Mouse (Mus musculus): Measurements from ENCODE around the gene Cacna1c.

The Cacna1c gene

DNA sequence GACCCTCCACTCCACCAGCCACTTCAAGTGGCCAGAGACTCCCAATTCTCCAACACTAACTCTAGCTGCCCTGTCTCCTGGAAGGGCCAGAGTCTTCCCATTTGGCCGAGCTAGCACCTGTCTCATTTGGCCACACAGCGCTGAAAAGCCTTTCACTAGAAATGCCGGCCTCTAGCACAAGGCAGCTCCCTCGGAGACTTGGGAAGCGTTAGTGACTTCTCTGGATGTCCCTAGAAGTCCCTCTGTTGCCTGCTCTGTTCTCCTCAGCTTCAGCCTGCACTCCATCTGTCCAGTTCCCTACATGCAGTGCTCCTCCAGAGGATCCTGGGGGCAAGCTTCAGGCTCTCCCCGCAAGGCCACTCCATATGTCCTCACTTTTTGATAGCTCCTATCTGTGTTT, 101.1 kb downstream of the Cacna1c start:
- 79% methylated on average over 6 of the region's 6 CpGs for WGBS

- 37% methylated on average over 8 of the region's 8 CpGs for WGBS
These were observed 107.0 kb downstream of the Cacna1c start for GRCm38 (mm10) chr6:119089173-119089572.

GRCm38 (mm10) chr6:119088381-119088780, 107.8 kb downstream of the Cacna1c start:
- WGBS, result 62% methylated on average over 8 of the region's 8 CpGs

- WGBS, result 70% methylated on average over 8 of the region's 8 CpGs
These were observed 108.3 kb downstream of the Cacna1c start for GRCm38 (mm10) chr6:119087919-119088318.

- WGBS, result 49% methylated on average over 3 of the region's 3 CpGs
These were observed 110.4 kb downstream of the Cacna1c start for GRCm38 (mm10) chr6:119085789-119086188.

- 80% methylated on average over 9 of the region's 9 CpGs for WGBS
These were observed 111.7 kb downstream of the Cacna1c start for GRCm38 (mm10) chr6:119084532-119084931.

- 50% methylated on average over 7 of the region's 7 CpGs for WGBS
These were observed 112.7 kb downstream of the Cacna1c start for GRCm38 (mm10) chr6:119083559-119083958.

DNA sequence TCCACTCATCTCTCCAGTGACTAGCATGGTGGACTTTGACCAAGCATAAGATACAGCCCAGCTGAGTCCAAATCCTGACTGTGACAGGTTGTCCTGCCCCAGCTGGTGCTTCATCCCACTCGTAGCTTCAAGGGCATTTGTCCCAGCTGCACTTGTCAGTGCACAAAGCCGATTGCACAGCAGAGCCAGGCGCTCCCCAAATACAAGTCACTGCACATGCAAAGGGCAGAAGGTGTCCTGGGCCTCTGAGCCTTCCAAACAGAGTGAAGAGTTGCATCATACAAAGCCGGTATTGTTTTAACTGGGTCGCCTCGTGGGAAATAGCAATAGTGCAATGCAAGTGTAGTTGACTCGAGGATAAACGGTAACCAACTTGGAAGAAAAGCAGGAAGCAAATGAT, 113.6 kb downstream of the Cacna1c start:
- 51% methylated on average over 8 of the region's 8 CpGs for WGBS

DNA sequence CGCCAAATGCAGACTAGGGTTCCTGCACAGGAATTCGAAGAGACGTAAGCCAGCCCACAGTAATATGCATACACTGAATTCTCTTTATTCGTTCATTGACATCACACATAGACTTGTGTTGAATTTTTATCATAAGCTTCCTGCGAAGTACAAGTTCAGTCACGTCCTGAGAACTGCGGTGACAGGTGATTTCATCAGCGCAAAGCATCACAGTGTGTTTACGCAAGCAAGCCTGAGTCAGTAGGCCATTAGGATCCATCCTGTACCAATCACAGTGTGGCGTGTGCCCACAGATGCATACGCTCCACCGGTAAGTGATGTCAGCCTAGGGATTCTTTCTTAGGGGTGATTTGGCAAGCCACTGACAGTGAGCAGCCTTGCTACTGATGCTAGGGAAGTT, 114.6 kb downstream of the Cacna1c start:
- WGBS, result 89% methylated on average over 12 of the region's 12 CpGs

- 55% methylated on average over 8 of the region's 8 CpGs for WGBS
These were observed 116.6 kb downstream of the Cacna1c start for GRCm38 (mm10) chr6:119079626-119080025.

DNA sequence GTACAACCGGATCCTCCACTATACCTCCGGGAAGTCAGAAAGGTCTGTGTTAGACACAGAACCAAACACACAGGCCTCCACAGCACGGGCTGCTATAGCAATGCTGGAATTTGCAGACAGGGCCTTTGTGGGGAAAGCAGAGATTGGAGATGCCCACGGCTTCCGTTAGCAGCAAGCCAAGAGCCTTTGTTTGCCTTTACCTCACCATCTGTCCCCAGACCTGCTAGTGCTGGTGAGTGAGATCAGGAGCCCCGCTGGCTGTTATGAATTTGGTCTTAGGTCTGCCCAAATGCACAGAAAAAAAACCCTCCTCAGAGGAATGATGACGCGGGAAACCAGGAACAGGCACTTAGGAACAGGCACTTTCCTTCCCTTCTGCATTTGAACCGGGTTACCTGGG, 117.3 kb downstream of the Cacna1c start:
- 49% methylated on average over 9 of the region's 9 CpGs for WGBS

DNA sequence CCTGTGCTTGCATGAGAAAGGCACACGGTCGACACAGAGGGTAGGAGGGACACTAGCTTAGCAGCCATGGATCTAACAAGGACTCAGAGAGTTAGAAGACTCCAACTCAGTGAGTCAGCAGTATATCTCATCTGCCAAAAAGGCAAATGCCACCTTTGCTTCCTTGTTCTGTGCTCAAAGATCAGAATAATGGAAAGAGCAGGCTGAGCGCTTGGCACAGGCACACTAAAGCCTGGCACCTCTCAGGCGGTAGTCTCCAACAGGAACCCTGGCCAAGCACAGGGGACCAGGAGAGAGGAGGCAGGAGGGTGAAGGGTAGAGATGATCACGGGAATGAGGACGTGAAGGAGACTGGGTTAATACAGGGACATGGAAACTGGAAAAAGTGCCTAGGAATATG, 119.0 kb downstream of the Cacna1c start:
- WGBS, result 55% methylated on average over 6 of the region's 6 CpGs

- 70% methylated on average over 14 of the region's 14 CpGs for WGBS
These were observed 122.7 kb downstream of the Cacna1c start for GRCm38 (mm10) chr6:119073419-119074071.

GRCm38 (mm10) chr6:119072772-119073171, 123.4 kb downstream of the Cacna1c start:
- 45% methylated on average over 7 of the region's 7 CpGs for WGBS

- 59% methylated on average over 4 of the region's 4 CpGs for WGBS
These were observed 125.4 kb downstream of the Cacna1c start for GRCm38 (mm10) chr6:119070771-119071170.

GRCm38 (mm10) chr6:119070351-119070750, 125.9 kb downstream of the Cacna1c start:
- WGBS, result 91% methylated on average over 3 of the region's 3 CpGs

- WGBS, result 66% methylated on average over 5 of the region's 5 CpGs
These were observed 127.1 kb downstream of the Cacna1c start for GRCm38 (mm10) chr6:119069145-119069544.

DNA sequence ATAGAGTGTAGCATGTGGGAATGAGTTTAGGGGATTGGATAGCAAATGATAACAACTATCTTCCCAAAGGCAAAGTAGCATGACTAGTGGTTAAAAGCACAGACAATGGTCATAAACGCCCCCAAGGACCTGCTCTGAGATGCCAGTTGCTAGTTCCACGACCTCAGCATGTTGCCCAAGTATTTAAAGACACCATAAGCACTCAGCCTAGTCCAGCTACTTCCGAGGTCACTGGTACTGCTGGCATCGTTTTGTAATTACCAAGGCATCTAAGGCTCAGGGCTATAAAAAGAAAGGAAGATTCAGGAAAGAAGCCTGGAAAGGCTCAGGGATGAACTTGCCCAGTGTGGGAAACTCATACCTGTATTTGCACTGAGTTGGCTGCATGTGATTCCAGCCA, 127.6 kb downstream of the Cacna1c start:
- WGBS, result 72% methylated on average over 4 of the region's 4 CpGs

GRCm38 (mm10) chr6:119064961-119065360, 131.3 kb downstream of the Cacna1c start:
- WGBS, result 89% methylated on average over 5 of the region's 5 CpGs

DNA sequence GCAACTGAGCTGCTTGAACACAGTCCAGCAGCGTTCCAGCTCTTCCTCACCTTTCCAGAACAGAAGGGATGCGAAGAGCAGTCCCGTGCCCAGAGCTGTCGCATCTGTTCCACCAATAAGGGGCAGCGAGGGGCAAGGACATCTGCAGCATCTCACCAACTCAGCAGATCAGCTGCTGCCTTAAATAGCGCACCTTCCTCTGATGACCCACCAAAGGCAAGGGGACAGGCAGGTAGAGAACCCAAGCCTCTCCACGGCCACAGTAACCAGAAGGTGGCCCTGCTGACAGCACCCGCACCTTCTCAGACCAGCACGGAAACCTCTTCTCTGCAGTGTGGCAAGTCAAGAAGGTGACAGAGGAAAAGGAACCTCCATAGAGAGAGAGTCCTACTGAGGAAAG, 131.8 kb downstream of the Cacna1c start:
- 84% methylated on average over 9 of the region's 9 CpGs for WGBS

GRCm38 (mm10) chr6:119058896-119059295, 137.3 kb downstream of the Cacna1c start:
- whole genome bisulfite sequencing, result 78% methylated on average over 3 of the region's 3 CpGs

- WGBS, result 60% methylated on average over 8 of the region's 8 CpGs
These were observed 137.8 kb downstream of the Cacna1c start for GRCm38 (mm10) chr6:119058461-119058860.

DNA sequence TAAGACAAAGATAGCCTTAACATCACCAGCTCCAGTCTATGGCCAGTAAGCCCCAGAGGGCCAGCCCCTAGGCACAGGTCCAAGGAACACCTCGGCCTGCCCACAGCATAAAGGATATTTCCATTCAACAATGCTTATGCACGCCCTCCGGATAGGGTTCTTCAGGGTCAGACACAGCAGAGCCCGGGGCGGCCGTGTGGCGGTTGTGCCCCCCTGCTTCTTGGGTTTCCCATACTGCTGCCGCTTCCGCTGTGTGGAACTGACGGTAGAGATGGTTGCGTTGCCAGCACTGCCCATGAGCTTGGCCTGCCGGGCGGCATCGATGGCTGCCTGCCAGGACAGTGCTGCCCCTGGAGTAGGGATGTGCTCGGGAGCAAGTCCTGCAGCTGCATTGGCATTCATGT, 139.1 kb downstream of the Cacna1c start:
- WGBS, result 37% methylated on average over 15 of the region's 15 CpGs

DNA sequence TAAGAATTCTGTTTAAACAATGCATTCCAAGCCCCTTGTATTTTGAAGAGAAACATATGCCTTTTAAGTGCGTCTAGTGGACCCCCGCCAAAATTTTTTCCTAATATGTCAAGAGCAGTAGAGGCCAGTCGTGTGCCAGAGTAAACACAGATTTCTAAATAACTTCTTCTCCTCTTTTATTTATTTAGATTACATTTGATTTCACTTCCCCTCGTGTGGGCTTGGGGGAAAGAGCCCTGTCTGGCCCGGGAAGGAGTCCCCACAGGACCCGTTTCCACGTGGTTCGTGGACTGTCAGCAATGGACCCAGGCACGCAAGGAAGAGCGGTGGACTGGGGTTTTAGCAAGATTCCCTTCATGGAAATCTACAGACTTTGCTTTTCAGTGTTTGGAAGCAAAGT, 143.4 kb downstream of the Cacna1c start:
- WGBS, result 68% methylated on average over 10 of the region's 10 CpGs

Data from cerebral cortex, adult 2 months (tissue).